ENCODE assay signal across 8 mouse cellular contexts in the genomic region with DNA sequence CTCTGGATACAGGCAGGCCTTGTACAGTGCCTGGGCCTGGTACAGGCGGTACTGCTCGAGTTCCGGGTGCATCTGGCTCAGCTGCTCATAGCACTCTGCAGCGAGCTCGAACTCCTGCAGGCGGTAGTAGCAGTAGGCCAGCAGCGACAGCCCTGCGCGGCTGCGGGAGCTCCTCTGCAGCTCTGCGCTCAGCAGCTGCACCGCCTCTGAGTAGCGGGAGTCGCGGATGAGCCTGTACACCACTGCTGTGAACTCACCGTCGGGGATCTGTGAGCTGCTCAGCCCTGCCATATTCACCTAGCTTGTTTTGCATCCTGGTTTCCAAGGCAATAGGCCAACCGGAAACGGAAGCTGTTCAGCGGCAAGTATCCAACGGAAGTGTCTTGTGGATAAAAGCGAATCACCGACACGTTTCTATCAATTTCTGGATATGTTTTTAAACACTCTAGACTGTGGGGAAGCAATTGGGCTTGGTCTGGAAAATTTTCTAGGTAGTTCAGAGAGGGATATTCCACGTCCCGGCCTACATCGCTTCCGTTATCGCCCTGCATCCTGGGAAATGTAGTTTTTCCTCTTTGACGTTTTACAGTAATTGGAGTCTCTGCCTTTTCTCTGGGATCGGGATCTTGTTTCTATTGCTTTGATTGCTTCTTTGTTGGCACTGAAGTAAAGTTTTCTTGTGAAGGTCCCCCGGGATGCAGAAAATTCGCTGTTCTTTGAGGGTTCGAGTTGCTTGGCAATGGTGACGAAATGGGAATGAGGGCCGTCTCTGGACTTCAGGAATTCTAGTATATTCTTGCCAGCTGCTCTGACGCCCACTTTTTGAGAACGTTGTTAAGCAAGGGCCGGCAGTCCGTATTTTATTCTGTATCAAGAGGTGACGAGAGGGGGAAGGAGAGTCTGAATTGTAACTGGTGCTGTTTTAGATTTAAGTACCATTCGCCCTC. TPM values are rescaled to one million over a fixed set of nuclear protein-coding genes. Genes with fewer than 3 reads are reported as not detected.
DNase-seq lines count a peak whose midpoint lies in the region; ATAC-seq and TF ChIP-seq lines count a peak whose summit lies in the region.

A gene (minus strand): TSS at position 469 of the 947 bp plus-strand sequence.

- H3K27me3 ChIP-seq in forebrain, embryonic 13.5 days: 0 out of 2 replicates have a peak, but pooled peaks cover 4% of the 10 kb centered on the region
- H3K27me3 ChIP-seq in heart, postnatal 0 days (ENCODE audit: control insufficient read depth, insufficient read depth, low read length): no peaks in the 10 kb centered on the region
- no peaks in the 10 kb centered on the region for H3K27me3 ChIP-seq in liver, embryonic 14.5 days (ENCODE audit: control insufficient read depth, insufficient read depth, low read length)
- H3K27me3 ChIP-seq in stomach, embryonic 16.5 days (ENCODE audit: control insufficient read depth, insufficient read depth, low read length): no peaks in the 10 kb centered on the region

- peak within 1 kb of the TSS; percentile 54 for H3K4me3 ChIP-seq in forebrain, embryonic 13.5 days
- H3K4me3 ChIP-seq in heart, postnatal 0 days (ENCODE audit: low read depth, low read length): peak within 1 kb of the TSS; percentile 56
- H3K4me3 ChIP-seq in liver, embryonic 14.5 days (ENCODE audit: insufficient read depth in 1 of 2, low read depth in 2 of 2, low read length in 2 of 2): peak within 1 kb of the TSS; percentile 70 to 93
- peak within 1 kb of the TSS; percentile 50 for H3K4me3 ChIP-seq in stomach, embryonic 16.5 days (replicated peaks; ENCODE audit: low read length)

- no peaks in the 10 kb centered on the region for H3K9me3 ChIP-seq in forebrain, embryonic 13.5 days (replicated peaks)
- H3K9me3 ChIP-seq in heart, postnatal 0 days (replicated peaks; ENCODE audit: control insufficient read depth, low read length): no peaks in the 10 kb centered on the region
- no peaks in the 10 kb centered on the region for H3K9me3 ChIP-seq in liver, embryonic 14.5 days (ENCODE audit: control insufficient read depth, low read length)
- H3K9me3 ChIP-seq in stomach, embryonic 16.5 days (replicated peaks; ENCODE audit: control insufficient read depth, low read length): no peaks in the 10 kb centered on the region

- ATAC-seq in forebrain, embryonic 13.5 days: peak; percentile 91
- peak; percentile 84 for ATAC-seq in heart, postnatal 0 days (ENCODE audit: insufficient read depth, low read depth)
- peak; percentile 74; the same call in 1 of the 2 replicates for ATAC-seq in liver, embryonic 14.5 days (ENCODE audit: insufficient read depth)
- ATAC-seq in stomach, embryonic 16.5 days (ENCODE audit: insufficient read depth, low FRiP score): peak; percentile 85

- TF ChIP-seq EP300 in heart, postnatal 0 days (IDR thresholded peaks at IDR 0.05; ENCODE audit: low read depth): no peak
- no peak for TF ChIP-seq EP300 in liver, embryonic 14.5 days (IDR thresholded peaks at IDR 0.05; ENCODE audit: low read depth)

- no peak for TF ChIP-seq CTCF in heart, postnatal 0 days (IDR thresholded peaks at IDR 0.05; ENCODE audit: low read depth)
- no peak for TF ChIP-seq CTCF in liver, embryonic 14.5 days (IDR thresholded peaks at IDR 0.05; ENCODE audit: low read depth)

- peaks cover 8% of the 10 kb centered on the region; the same call in 1 of the 2 replicates for H3K4me1 ChIP-seq in forebrain, embryonic 13.5 days
- no peaks in the 10 kb centered on the region for H3K4me1 ChIP-seq in heart, postnatal 0 days (ENCODE audit: control insufficient read depth, insufficient read depth)
- H3K4me1 ChIP-seq in liver, embryonic 14.5 days (replicated peaks; ENCODE audit: control insufficient read depth in 2 of 2, insufficient read depth in 2 of 2, low read length in 1 of 2): peaks cover 0 to 7% of the 10 kb centered on the region in 2 experiments; a peak in 2 of 4 replicates
- no peaks in the 10 kb centered on the region for H3K4me1 ChIP-seq in stomach, embryonic 16.5 days (ENCODE audit: control insufficient read depth, insufficient read depth, low read length)

- peak within 1 kb of the TSS; percentile 68 for H3K4me2 ChIP-seq in forebrain, embryonic 13.5 days
- H3K4me2 ChIP-seq in heart, postnatal 0 days (ENCODE audit: low read depth, low read length): peak within 1 kb of the TSS; percentile 66
- peak within 1 kb of the TSS; percentile 83 for H3K4me2 ChIP-seq in liver, embryonic 14.5 days (ENCODE audit: low read depth)
- peak within 1 kb of the TSS; percentile 57 for H3K4me2 ChIP-seq in stomach, embryonic 16.5 days (ENCODE audit: low read depth, low read length)

- WGBS in forebrain, embryonic 13.5 days: 5% methylated on average over 39 of the region's 42 CpGs
- 3% methylated on average over 36 of the region's 42 CpGs for WGBS in heart, postnatal 0 days
- WGBS in liver, embryonic 14.5 days (ENCODE audit: insufficient replicate concordance): 5% methylated on average over 33 of the region's 42 CpGs
- WGBS in stomach, embryonic 16.5 days: 3% methylated on average over 39 of the region's 42 CpGs

- peak; percentile 69 to 76 for DNase-seq in CD8-positive naive resting alpha-beta T cell, adult 2 months (ENCODE audit: low read depth in 2 of 2, low spot score in 2 of 2)
- peak; percentile 59 for DNase-seq in c-Kit-positive CD71-positive TER-119-positive erythroid progenitor cells, embryonic 14.5 days (ENCODE audit: low spot score)
- peak; percentile 83 for DNase-seq in heart, postnatal 0 days (ENCODE audit: low spot score)
- peak; percentile 82 to 89 for DNase-seq in kidney, postnatal 36 days
- DNase-seq in liver, embryonic 14.5 days (ENCODE audit: low read depth in 3 of 3, low spot score in 3 of 3): peak; percentile 53 to 59 (median 57)
- DNase-seq in neural tube, embryonic 10.5 days (ENCODE audit: extremely low spot score, low spot score): peak; percentile 86

- no peaks in the 10 kb centered on the region for H3K36me3 ChIP-seq in forebrain, embryonic 13.5 days (ENCODE audit: poor library complexity, severe bottlenecking)
- H3K36me3 ChIP-seq in heart, postnatal 0 days (replicated peaks; ENCODE audit: control insufficient read depth, insufficient read depth, low read length): no peaks in the 10 kb centered on the region
- no peaks in the 10 kb centered on the region for H3K36me3 ChIP-seq in liver, embryonic 14.5 days (replicated peaks; ENCODE audit: control insufficient read depth, insufficient read depth, low read depth)
- H3K36me3 ChIP-seq in stomach, embryonic 16.5 days (ENCODE audit: control insufficient read depth, insufficient read depth, low read length): no peaks in the 10 kb centered on the region

- H3K9ac ChIP-seq in forebrain, embryonic 13.5 days: peak within 1 kb of the TSS; percentile 66
- peak within 1 kb of the TSS; percentile 49 for H3K9ac ChIP-seq in heart, postnatal 0 days (replicated peaks; ENCODE audit: low read depth, low read length)
- H3K9ac ChIP-seq in liver, embryonic 14.5 days (replicated peaks): peak within 1 kb of the TSS; percentile 66
- peak within 1 kb of the TSS; percentile 62 for H3K9ac ChIP-seq in stomach, embryonic 16.5 days (ENCODE audit: low read length)

- peak within 1 kb of the TSS; percentile 75 for H3K27ac ChIP-seq in forebrain, embryonic 13.5 days
- peak within 1 kb of the TSS; percentile 77 for H3K27ac ChIP-seq in heart, postnatal 0 days (ENCODE audit: low read depth)
- H3K27ac ChIP-seq in liver, embryonic 14.5 days: no peak within 1 kb of the TSS
- H3K27ac ChIP-seq in stomach, embryonic 16.5 days (ENCODE audit: low read length): peak within 1 kb of the TSS; percentile 42

RNA-seq across cellular contexts. Expression of the gene that starts here (rescaled TPM):
- polyA plus RNA-seq in forebrain, embryonic 13.5 days (2015; fragmentation: Nextera tagmentation; extraction: Ambion mirVana): 11.3 and 14.1 TPM in 2 replicates
- 22.6 and 26.7 TPM in 2 replicates for total RNA-seq in heart, postnatal 0 days (2014; rRNA removed; ENCODE audit: low replicate concordance)
- 13.8 and 14.0 TPM in 2 replicates for polyA plus RNA-seq in heart, postnatal 0 days (2015; fragmentation: Nextera tagmentation; extraction: Ambion mirVana)
- 0.56 and 0.58 TPM in 2 replicates for polyA plus RNA-seq in liver, embryonic 14.5 days (2012; rRNA removed)
- 0.69 and 1.0 TPM in 2 replicates for polyA plus RNA-seq in liver, embryonic 14.5 days (2014; fragmentation: Nextera tagmentation; extraction: Ambion mirVana)
- polyA plus RNA-seq in stomach, embryonic 16.5 days (2015; fragmentation: Nextera tagmentation; extraction: Ambion mirVana): 12.3 and 13.7 TPM in 2 replicates
